Mouse (Mus musculus): Measurements from ENCODE around the gene Chrna5. TPM values are rescaled to one million over a fixed set of nuclear protein-coding genes. Genes with fewer than 3 reads are reported as not detected.
A peak's percentile ranks its signal among the peaks of the same experiment; 100 is the strongest.

Chrna5 gene
- polyA plus RNA-seq, 1 experiment from 2014 or later = 0.06 TPM

- DNase-seq (ENCODE audit: low read depth, low spot score) (no peak), ATAC-seq (no peak)
- ChIA-PET CTCF (interaction anchor here (1.3 to 4.9 kb wide), 3 partner anchors 23 to 64 kb away, joined by 3 to 54 read pairs (median 4); no protein-coding TSS in a partner anchor), POLR2A (no interaction called here)
- in situ Hi-C loops (cut with MboI; ENCODE audit: low pct_unique_long_range_greater_than_20kb) = loop anchor here (5.0 kb wide), 1 partner anchor 67 kb away; no protein-coding TSS in a partner anchor
- no peak for TF ChIP-seq CTCF (IDR thresholded peaks at IDR 0.05)
- peaks cover 15% of the 10 kb centered on the region for H3K27me3 ChIP-seq
Measured at GRCm38 (mm10) chr9:55045001-55045400, 64.3 kb downstream of the Chrna5 start.

DNA sequence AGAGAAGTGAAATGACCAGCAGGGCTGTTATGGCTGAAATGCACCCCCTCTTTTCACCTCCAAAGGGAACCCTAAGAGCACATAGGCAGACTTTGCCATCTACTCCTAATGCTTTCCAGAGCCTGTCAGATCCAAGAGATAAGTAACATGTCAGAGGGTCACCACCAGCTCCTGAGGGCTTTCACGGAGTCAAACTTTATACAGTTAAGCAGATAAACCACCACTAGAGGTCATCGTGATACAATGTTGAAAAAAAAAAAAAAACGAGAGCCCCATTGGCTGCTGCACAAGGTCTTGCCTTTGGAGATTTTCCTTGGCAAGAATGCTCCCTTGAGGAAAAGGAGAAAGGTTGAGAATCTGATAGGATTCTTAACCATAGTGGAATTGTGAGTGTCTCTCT is 66.1 kb downstream of the Chrna5 start:
- ATAC-seq (no peak), DNase-seq (ENCODE audit: low read depth, low spot score) (no peak)
- H3K27me3 ChIP-seq = peaks cover 15% of the 10 kb centered on the region
- in situ Hi-C loops (cut with MboI; ENCODE audit: low pct_unique_long_range_greater_than_20kb) = loop anchor here (5.0 kb wide), 1 partner anchor 66 kb away; no protein-coding TSS in a partner anchor
- ChIA-PET POLR2A (interaction anchor here (0.6 kb wide), 1 partner anchor 20 kb away, joined by 6 read pairs; the partner anchor contains the start of gene Chrna3), CTCF (interaction anchor here (0.6 to 4.9 kb wide), 12 partner anchors 9 to 265 kb away, joined by 3 to 54 read pairs (median 4); no protein-coding TSS in a partner anchor)
- peak; percentile 62 for TF ChIP-seq CTCF (IDR thresholded peaks at IDR 0.05)

- POLR2A ChIA-PET = interaction anchor here (0.8 kb wide), 1 partner anchor 62 kb away, joined by 3 read pairs; no protein-coding TSS in a partner anchor
- ATAC-seq (no peak), DNase-seq (ENCODE audit: low read depth, low spot score) (no peak)
- in situ Hi-C loops (cut with MboI; ENCODE audit: low pct_unique_long_range_greater_than_20kb) = loop anchor here (5.0 kb wide), 1 partner anchor 64 kb away; no protein-coding TSS in a partner anchor
- TF ChIP-seq CTCF (IDR thresholded peaks at IDR 0.05) = no peak
- CTCF ChIA-PET = interaction anchor here (1.2 to 4.9 kb wide), 5 partner anchors 56 to 346 kb away, joined by 4 to 54 read pairs (median 12); no protein-coding TSS in a partner anchor
- peaks cover 15% of the 10 kb centered on the region for H3K27me3 ChIP-seq
Measured at GRCm38 (mm10) chr9:55048211-55048880, 67.7 kb downstream of the Chrna5 start, which contains the start of gene Chrnb4. TSS of gene Chrnb4 (minus strand) at chr9:55048779.

DNA sequence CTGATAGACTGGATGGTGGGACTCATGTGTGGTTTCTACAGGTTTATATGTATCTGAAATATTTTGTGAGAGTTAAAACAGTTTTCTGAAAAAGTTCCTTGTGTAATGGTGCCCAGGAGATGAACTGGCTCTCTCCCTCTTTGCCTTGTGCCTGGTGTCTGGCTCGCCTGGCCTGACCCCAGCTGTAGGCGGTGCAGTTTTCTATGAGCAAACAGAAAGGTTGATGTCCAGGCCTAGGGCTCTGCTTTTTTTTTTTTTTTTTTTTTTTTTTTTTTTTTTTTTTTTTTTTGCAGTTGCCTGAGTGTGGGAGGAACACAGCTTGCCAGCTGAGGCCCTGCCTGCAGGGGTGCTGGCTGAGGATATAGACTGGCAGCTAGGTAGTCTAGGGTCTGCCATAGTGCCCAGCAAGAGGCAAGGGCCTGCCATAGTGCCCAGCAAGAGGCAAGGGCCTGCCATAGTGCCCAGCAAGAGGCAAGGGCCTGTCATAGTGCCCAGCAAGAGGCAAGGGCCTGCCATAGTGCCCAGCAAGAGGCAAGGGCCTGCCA is 74.8 kb downstream of the Chrna5 start:
- in situ Hi-C loops (cut with MboI; ENCODE audit: low pct_unique_long_range_greater_than_20kb) = no loop called here
- no peak for ATAC-seq
- CTCF ChIA-PET = interaction anchor here (2.0 kb wide), 1 partner anchor 256 kb away, joined by 4 read pairs; no protein-coding TSS in a partner anchor
- H3K27me3 ChIP-seq = no peaks in the 10 kb centered on the region
- TF ChIP-seq CTCF (IDR thresholded peaks at IDR 0.05) = no peak
- no peak for DNase-seq (ENCODE audit: low read depth, low spot score)
- POLR2A ChIA-PET = no interaction called here

Other genes starting within 250 kb of the Chrna5 start
- gene Wdr61, start 246.4 kb upstream of the Chrna5 start, polyA plus RNA-seq (2021) = 90.0 TPM
- not detected for gene Crabp1, start 216.1 kb upstream of the Chrna5 start, polyA plus RNA-seq (2021)
- 41.8 TPM for gene Ireb2, start 117.1 kb upstream of the Chrna5 start, polyA plus RNA-seq (2021)
- gene Hykk, start 63.6 kb upstream of the Chrna5 start, polyA plus RNA-seq (2021) = 0.27 TPM
- 243 TPM for gene Psma4, start 30.1 kb upstream of the Chrna5 start, polyA plus RNA-seq (2021)
- gene AY074887, start 29.9 kb upstream of the Chrna5 start, polyA plus RNA-seq (2021) = 0.65 TPM
- 0.03 TPM for gene Chrna3, start 45.7 kb downstream of the Chrna5 start, polyA plus RNA-seq (2021)
- 0.05 TPM for gene Chrnb4, start 67.9 kb downstream of the Chrna5 start, polyA plus RNA-seq (2021)
- gene Ube2q2, start 168.0 kb downstream of the Chrna5 start, polyA plus RNA-seq (2021) = 33.9 TPM
- gene Fbxo22, start 228.0 kb downstream of the Chrna5 start, polyA plus RNA-seq (2021) = 76.0 TPM

Data from Patski (cell line).